9 mouse cellular contexts compared by ENCODE assay signal in the genomic region with DNA sequence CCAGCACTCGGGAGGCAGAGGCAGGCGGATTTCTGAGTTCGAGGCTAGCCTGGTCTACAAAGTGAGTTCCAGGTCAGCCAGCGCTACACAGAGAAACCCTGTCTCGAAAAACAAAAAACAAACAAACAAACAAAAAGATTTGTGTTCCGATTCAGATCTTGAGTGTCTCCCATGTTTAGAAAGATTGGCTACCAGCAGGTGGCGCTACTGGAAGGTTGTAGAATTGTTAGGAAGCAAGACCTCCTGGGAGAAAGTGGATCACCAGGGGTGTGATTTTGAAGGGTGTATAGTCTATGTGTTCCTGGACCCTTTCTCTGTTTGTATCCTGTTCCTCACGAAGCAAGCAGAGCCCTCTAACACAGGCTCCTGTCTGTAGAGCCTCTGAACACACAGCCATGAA. TPM values are rescaled to one million over a fixed set of nuclear protein-coding genes. Genes with fewer than 3 reads are reported as not detected.
DNase-seq lines count a peak whose midpoint lies in the region.
"Had no signal": no experiment of that assay in that cellular context is flagged by ENCODE, and none has a peak within 500 bp of the region (broad histone marks: within the 10 kb centered on the region; RNA-seq: fewer than 3 reads in every experiment).

No protein-coding gene starts in this region.

- intact Hi-C loops in heart, postnatal 25 days (cut with DNase I): loop anchor here (5.0 kb wide), 1 partner anchor 114 kb away; no protein-coding TSS in a partner anchor
- intact Hi-C loops in heart, postnatal 36 days (cut with DNase I): loop anchor here (10.0 kb wide), 1 partner anchor 256 kb away; no protein-coding TSS in a partner anchor

- peak; percentile 77 for DNase-seq in heart, adult 11 months
- DNase-seq in heart, postnatal 25 days (ENCODE audit: low spot score): no peak
- DNase-seq in ovary, postnatal 36 days (ENCODE audit: low spot score): peak; percentile 17
- DNase-seq in ovary, postnatal 14 days (ENCODE audit: low spot score): no peak
- DNase-seq in T-cell, adult 2 months (ENCODE audit: low spot score): peak; percentile 19
- DNase-seq in heart, postnatal 36 days: peak; percentile 44 to 64
- DNase-seq in testis, postnatal 10 days (ENCODE audit: low spot score): peak; percentile 80
- DNase-seq in urinary bladder, adult 18-20 months (ENCODE audit: low spot score in 2 of 2): no peak

RNA-seq across cellular contexts. Expression of a gene that starts 4.1 kb away (rescaled TPM):
- 1 to 10 TPM in 1 of 2 experiments, under 1 TPM in 1; 0.70 to 1.1 TPM for total RNA-seq in heart, postnatal 25 days (2021)
- under 1 TPM; 0.84 to 0.97 TPM for total RNA-seq in heart, postnatal 36 days (2021)
- total RNA-seq: hematopoietic stem cell, adult 5-6 weeks had no signal

RNA-seq across cellular contexts. Expression of a gene that starts 34.2 kb away (rescaled TPM):
- total RNA-seq in heart, postnatal 25 days (2021): not detected
- under 1 TPM in 1 of 2 experiments, not detected in 1; 0.11 TPM for total RNA-seq in heart, postnatal 36 days (2021)
- total RNA-seq: hematopoietic stem cell, adult 5-6 weeks had no signal

Comparison
In these comparisons a context has a peak if more than half of its experiments do, and no peak if none do; other contexts are left out.
1. DNase-seq: peak in heart, adult 11 months (single experiment), ovary, postnatal 36 days (single experiment), T-cell, adult 2 months (single experiment), heart, postnatal 36 days (2 of 2) and testis, postnatal 10 days (single experiment); none in heart, postnatal 25 days (single experiment), ovary, postnatal 14 days (single experiment) and urinary bladder, adult 18-20 months (0 of 2).